Mouse (Mus musculus): ENCODE measurements around the gene Tmem117. TPM values are rescaled to one million over a fixed set of nuclear protein-coding genes. Genes with fewer than 3 reads are reported as not detected.

Gene Tmem117
- polyA plus RNA-seq, 1 experiment from 2014 or later: 0.94 TPM

GRCm38 (mm10) chr15:94651969-94652842 lies 23.2 kb downstream of the Tmem117 start:
- Histone ChIP-seq H3K9me3 (replicated peaks; ENCODE audit: control insufficient read depth, low read length) (no peaks in the 10 kb centered on the region), H3K27ac (ENCODE audit: low read depth, low read length) (no peak overlapping the region), H3K4me2 (no peak overlapping the region), H3K9ac (ENCODE audit: low read depth, low read length) (no peak overlapping the region), H3K4me3 (ENCODE audit: low read depth, low read length) (no peak overlapping the region), H3K36me3 (ENCODE audit: control insufficient read depth, insufficient read depth, low read length) (no peaks in the 10 kb centered on the region), H3K4me1 (ENCODE audit: control insufficient read depth, insufficient read depth, low read length) (peaks cover 12% of the 10 kb centered on the region; the same call in 1 of the 2 replicates), H3K27me3 (ENCODE audit: control insufficient read depth, insufficient read depth, low read length) (no peaks in the 10 kb centered on the region)
- no peak for ATAC-seq (replicated peaks; ENCODE audit: insufficient number of reproducible peaks, low FRiP score, low TSS enrichment)
- 65% methylated on average over 13 of the region's 13 CpGs for WGBS (ENCODE audit: insufficient replicate concordance)

GRCm38 (mm10) chr15:94652843-94653206 lies 23.8 kb downstream of the Tmem117 start:
- H3K27me3 ChIP-seq (ENCODE audit: control insufficient read depth, insufficient read depth, low read length): no peaks in the 10 kb centered on the region
- WGBS (ENCODE audit: insufficient replicate concordance): 70% methylated on average over 3 of the region's 3 CpGs
- H3K9me3 ChIP-seq (replicated peaks; ENCODE audit: control insufficient read depth, low read length): no peaks in the 10 kb centered on the region
- H3K4me2 ChIP-seq: no peak overlapping the region
- H3K9ac ChIP-seq (ENCODE audit: low read depth, low read length): no peak overlapping the region
- no peaks in the 10 kb centered on the region for H3K36me3 ChIP-seq (ENCODE audit: control insufficient read depth, insufficient read depth, low read length)
- peaks cover 12% of the 10 kb centered on the region; the same call in 1 of the 2 replicates for H3K4me1 ChIP-seq (ENCODE audit: control insufficient read depth, insufficient read depth, low read length)
- H3K4me3 ChIP-seq (ENCODE audit: low read depth, low read length): no peak overlapping the region
- ATAC-seq (replicated peaks; ENCODE audit: insufficient number of reproducible peaks, low FRiP score, low TSS enrichment): no peak
- no peak overlapping the region for H3K27ac ChIP-seq (ENCODE audit: low read depth, low read length)

GRCm38 (mm10) chr15:94655811-94656323 lies 26.8 kb downstream of the Tmem117 start:
- Histone ChIP-seq H3K9me3 (replicated peaks; ENCODE audit: control insufficient read depth, low read length) (no peaks in the 10 kb centered on the region), H3K27ac (ENCODE audit: low read depth, low read length) (no peak overlapping the region), H3K36me3 (ENCODE audit: control insufficient read depth, insufficient read depth, low read length) (no peaks in the 10 kb centered on the region), H3K27me3 (ENCODE audit: control insufficient read depth, insufficient read depth, low read length) (no peaks in the 10 kb centered on the region), H3K4me3 (ENCODE audit: low read depth, low read length) (no peak overlapping the region), H3K4me1 (ENCODE audit: control insufficient read depth, insufficient read depth, low read length) (no peaks in the 10 kb centered on the region), H3K4me2 (no peak overlapping the region), H3K9ac (ENCODE audit: low read depth, low read length) (no peak overlapping the region)
- ATAC-seq (replicated peaks; ENCODE audit: insufficient number of reproducible peaks, low FRiP score, low TSS enrichment): no peak
- 77% methylated on average over 13 of the region's 13 CpGs for WGBS (ENCODE audit: insufficient replicate concordance)

GRCm38 (mm10) chr15:94657882-94658281 lies 28.9 kb downstream of the Tmem117 start:
- Histone ChIP-seq H3K9me3 (replicated peaks; ENCODE audit: control insufficient read depth, low read length) (no peaks in the 10 kb centered on the region), H3K4me2 (no peak overlapping the region), H3K36me3 (ENCODE audit: control insufficient read depth, insufficient read depth, low read length) (no peaks in the 10 kb centered on the region), H3K27ac (ENCODE audit: low read depth, low read length) (no peak overlapping the region), H3K9ac (ENCODE audit: low read depth, low read length) (no peak overlapping the region), H3K4me3 (ENCODE audit: low read depth, low read length) (no peak overlapping the region), H3K4me1 (ENCODE audit: control insufficient read depth, insufficient read depth, low read length) (no peaks in the 10 kb centered on the region), H3K27me3 (ENCODE audit: control insufficient read depth, insufficient read depth, low read length) (no peaks in the 10 kb centered on the region)
- ATAC-seq (replicated peaks; ENCODE audit: insufficient number of reproducible peaks, low FRiP score, low TSS enrichment): no peak
- WGBS (ENCODE audit: insufficient replicate concordance): 68% methylated on average over 6 of the region's 6 CpGs

- Histone ChIP-seq H3K9me3 (replicated peaks; ENCODE audit: control insufficient read depth, low read length) (no peaks in the 10 kb centered on the region), H3K9ac (ENCODE audit: low read depth, low read length) (no peak overlapping the region), H3K4me2 (no peak overlapping the region), H3K27ac (ENCODE audit: low read depth, low read length) (no peak overlapping the region), H3K36me3 (ENCODE audit: control insufficient read depth, insufficient read depth, low read length) (no peaks in the 10 kb centered on the region), H3K27me3 (ENCODE audit: control insufficient read depth, insufficient read depth, low read length) (no peaks in the 10 kb centered on the region), H3K4me1 (ENCODE audit: control insufficient read depth, insufficient read depth, low read length) (no peaks in the 10 kb centered on the region), H3K4me3 (ENCODE audit: low read depth, low read length) (no peak overlapping the region)
- 76% methylated on average over 13 of the region's 13 CpGs for WGBS (ENCODE audit: insufficient replicate concordance)
- no peak for ATAC-seq (replicated peaks; ENCODE audit: insufficient number of reproducible peaks, low FRiP score, low TSS enrichment)
These were observed 29.5 kb downstream of the Tmem117 start for GRCm38 (mm10) chr15:94658392-94659111.

GRCm38 (mm10) chr15:94659112-94659437 lies 30.0 kb downstream of the Tmem117 start:
- no peaks in the 10 kb centered on the region for H3K27me3 ChIP-seq (ENCODE audit: control insufficient read depth, insufficient read depth, low read length)
- H3K4me2 ChIP-seq: no peak overlapping the region
- H3K9me3 ChIP-seq (replicated peaks; ENCODE audit: control insufficient read depth, low read length): no peaks in the 10 kb centered on the region
- no peaks in the 10 kb centered on the region for H3K4me1 ChIP-seq (ENCODE audit: control insufficient read depth, insufficient read depth, low read length)
- H3K4me3 ChIP-seq (ENCODE audit: low read depth, low read length): no peak overlapping the region
- no peak overlapping the region for H3K27ac ChIP-seq (ENCODE audit: low read depth, low read length)
- H3K9ac ChIP-seq (ENCODE audit: low read depth, low read length): no peak overlapping the region
- no peak for ATAC-seq (replicated peaks; ENCODE audit: insufficient number of reproducible peaks, low FRiP score, low TSS enrichment)
- WGBS (ENCODE audit: insufficient replicate concordance): 62% methylated on average over 6 of the region's 6 CpGs
- no peaks in the 10 kb centered on the region for H3K36me3 ChIP-seq (ENCODE audit: control insufficient read depth, insufficient read depth, low read length)

GRCm38 (mm10) chr15:94660913-94661312 lies 31.9 kb downstream of the Tmem117 start:
- no peak overlapping the region for H3K4me2 ChIP-seq
- H3K4me1 ChIP-seq (ENCODE audit: control insufficient read depth, insufficient read depth, low read length): no peaks in the 10 kb centered on the region
- H3K9ac ChIP-seq (ENCODE audit: low read depth, low read length): no peak overlapping the region
- WGBS (ENCODE audit: insufficient replicate concordance): 70% methylated on average over 7 of the region's 7 CpGs
- no peaks in the 10 kb centered on the region for H3K36me3 ChIP-seq (ENCODE audit: control insufficient read depth, insufficient read depth, low read length)
- ATAC-seq (replicated peaks; ENCODE audit: insufficient number of reproducible peaks, low FRiP score, low TSS enrichment): no peak
- H3K9me3 ChIP-seq (replicated peaks; ENCODE audit: control insufficient read depth, low read length): no peaks in the 10 kb centered on the region
- H3K27ac ChIP-seq (ENCODE audit: low read depth, low read length): no peak overlapping the region
- no peaks in the 10 kb centered on the region for H3K27me3 ChIP-seq (ENCODE audit: control insufficient read depth, insufficient read depth, low read length)
- no peak overlapping the region for H3K4me3 ChIP-seq (ENCODE audit: low read depth, low read length)

- Histone ChIP-seq H3K9me3 (replicated peaks; ENCODE audit: control insufficient read depth, low read length) (no peaks in the 10 kb centered on the region), H3K4me1 (ENCODE audit: control insufficient read depth, insufficient read depth, low read length) (no peaks in the 10 kb centered on the region), H3K9ac (ENCODE audit: low read depth, low read length) (no peak overlapping the region), H3K27me3 (ENCODE audit: control insufficient read depth, insufficient read depth, low read length) (no peaks in the 10 kb centered on the region), H3K4me2 (peak overlapping the region; percentile 37), H3K36me3 (ENCODE audit: control insufficient read depth, insufficient read depth, low read length) (no peaks in the 10 kb centered on the region), H3K4me3 (ENCODE audit: low read depth, low read length) (no peak overlapping the region), H3K27ac (ENCODE audit: low read depth, low read length) (no peak overlapping the region)
- no peak for ATAC-seq (replicated peaks; ENCODE audit: insufficient number of reproducible peaks, low FRiP score, low TSS enrichment)
- 22% methylated on average over 9 of the region's 9 CpGs for WGBS (ENCODE audit: insufficient replicate concordance)
These were observed 32.4 kb downstream of the Tmem117 start for GRCm38 (mm10) chr15:94661398-94661797.
